20 mouse cellular contexts compared by ENCODE assay signal in genomic region chr16:92903486-92903885, GRCm38 (mm10).
DNase-seq lines count a peak whose midpoint lies in the region; ATAC-seq lines count a peak whose summit lies in the region.
"Had no signal": no experiment of that assay in that cellular context is flagged by ENCODE, and none has a peak within 500 bp of the region (broad histone marks: within the 10 kb centered on the region; RNA-seq: fewer than 3 reads in every experiment).

No protein-coding gene starts in this region.

- H3K36me3 ChIP-seq in kidney, embryonic 14.5 days (ENCODE audit: control insufficient read depth, insufficient read depth, low read length) = no peaks in the 10 kb centered on the region
- no peaks in the 10 kb centered on the region for H3K36me3 ChIP-seq in lung, embryonic 15.5 days
- no peaks in the 10 kb centered on the region for H3K36me3 ChIP-seq in stomach, embryonic 15.5 days
- H3K36me3 ChIP-seq: forebrain, embryonic 12.5 days; heart, embryonic 10.5 days; heart, embryonic 15.5 days had no signal

- H3K27me3 ChIP-seq in kidney, embryonic 14.5 days (ENCODE audit: control insufficient read depth, insufficient read depth, low read length) = no peaks in the 10 kb centered on the region
- H3K27me3 ChIP-seq in lung, embryonic 15.5 days = no peaks in the 10 kb centered on the region
- H3K27me3 ChIP-seq in stomach, embryonic 15.5 days (replicated peaks) = no peaks in the 10 kb centered on the region
- H3K27me3 ChIP-seq: forebrain, embryonic 12.5 days had no signal

- WGBS in kidney, embryonic 14.5 days = 78% methylated on average over 7 of the region's 7 CpGs
- WGBS in lung, embryonic 15.5 days = 77% methylated on average over 7 of the region's 7 CpGs
- 88% methylated on average over 7 of the region's 7 CpGs for WGBS in stomach, embryonic 15.5 days

- no peak overlapping the region for H3K4me3 ChIP-seq in kidney, embryonic 14.5 days (ENCODE audit: low read length)
- H3K4me3 ChIP-seq in lung, embryonic 15.5 days = no peak overlapping the region
- no peak overlapping the region for H3K4me3 ChIP-seq in stomach, embryonic 15.5 days (replicated peaks)
- H3K4me3 ChIP-seq: forebrain, embryonic 12.5 days; heart, embryonic 10.5 days; heart, embryonic 15.5 days had no signal

- no peak overlapping the region for H3K4me2 ChIP-seq in kidney, embryonic 14.5 days (replicated peaks; ENCODE audit: low read depth, low read length)
- H3K4me2 ChIP-seq in lung, embryonic 15.5 days = no peak overlapping the region
- no peak overlapping the region for H3K4me2 ChIP-seq in stomach, embryonic 15.5 days
- H3K4me2 ChIP-seq: forebrain, embryonic 12.5 days; heart, embryonic 15.5 days; hindbrain, embryonic 14.5 days had no signal

- H3K27ac ChIP-seq in kidney, embryonic 14.5 days (ENCODE audit: low read depth, low read length) = peak overlapping the region; percentile 32; the same call in 1 of the 2 replicates
- peak overlapping the region; percentile 30; the same call in 1 of the 2 replicates for H3K27ac ChIP-seq in lung, embryonic 15.5 days
- peak overlapping the region; percentile 65; the same call in 1 of the 2 replicates for H3K27ac ChIP-seq in stomach, embryonic 15.5 days
- H3K27ac ChIP-seq: forebrain, embryonic 12.5 days; heart, embryonic 10.5 days; heart, embryonic 15.5 days; hindbrain, embryonic 14.5 days had no signal

- DNase-seq in kidney, postnatal 36 days = no peak
- no peak for DNase-seq in lung, postnatal 36 days
- DNase-seq in R1 (ENCODE audit: low read depth, low spot score) = peak; percentile 2
- no peak for DNase-seq in spleen, adult 12 weeks (ENCODE audit: low spot score)
- no peak for DNase-seq in frontal cortex, adult 2 months (ENCODE audit: extremely low spot score in 1 of 2, low spot score in 1 of 2)
- DNase-seq: adrenal gland, adult 8-10 months; adrenal gland, postnatal 36 days; cerebellum, adult 2 months; cerebellum, postnatal 10 days; forebrain, postnatal 0 days; gastrocnemius, postnatal 36 days; heart, adult 18-20 months; heart, postnatal 14 days had no signal

- no peak overlapping the region for H3K9ac ChIP-seq in kidney, embryonic 14.5 days (ENCODE audit: low read depth, low read length)
- no peak overlapping the region for H3K9ac ChIP-seq in lung, embryonic 15.5 days
- no peak overlapping the region for H3K9ac ChIP-seq in stomach, embryonic 15.5 days
- H3K9ac ChIP-seq: forebrain, embryonic 12.5 days; forebrain, postnatal 0 days; heart, embryonic 15.5 days; hindbrain, embryonic 14.5 days had no signal

- no peak for ATAC-seq in kidney, embryonic 14.5 days (ENCODE audit: low FRiP score, low TSS enrichment)
- ATAC-seq in lung, embryonic 15.5 days (ENCODE audit: borderline replicate concordance, extremely low read depth, low FRiP score, low TSS enrichment) = no peak
- ATAC-seq in stomach, embryonic 15.5 days (ENCODE audit: insufficient read depth, low FRiP score, low read depth) = no peak
- ATAC-seq: forebrain, postnatal 0 days had no signal

- 0 out of 2 replicates have a peak, but pooled peaks cover 2% of the 10 kb centered on the region for H3K4me1 ChIP-seq in kidney, embryonic 14.5 days (ENCODE audit: control insufficient read depth, insufficient read depth, low read length)
- H3K4me1 ChIP-seq in lung, embryonic 15.5 days = no peaks in the 10 kb centered on the region
- H3K4me1 ChIP-seq in stomach, embryonic 15.5 days = no peaks in the 10 kb centered on the region
- H3K4me1 ChIP-seq: heart, embryonic 10.5 days; heart, embryonic 15.5 days had no signal

- no peaks in the 10 kb centered on the region for H3K9me3 ChIP-seq in kidney, embryonic 14.5 days (ENCODE audit: control insufficient read depth, low read length)
- H3K9me3 ChIP-seq in lung, embryonic 15.5 days = no peaks in the 10 kb centered on the region
- H3K9me3 ChIP-seq in stomach, embryonic 15.5 days = no peaks in the 10 kb centered on the region
- H3K9me3 ChIP-seq: forebrain, embryonic 12.5 days; heart, embryonic 10.5 days; heart, embryonic 15.5 days had no signal
